Mouse (Mus musculus) limb, embryonic 10.5 days (tissue): ENCODE measurements around the gene Tmem19. TPM values are rescaled to one million over a fixed set of nuclear protein-coding genes. Genes with fewer than 3 reads are reported as not detected.

ENCODE experiments used
- DNase-seq: peaks from one replicate; pipeline ENCODE4 v3.0.0-alpha.2; 2017; ENCODE audit warnings: low spot score
- H3K27ac ChIP-seq: fragments of 300-500 bp; sonication (generic); 2 replicates; pipeline ENCODE4 v1.5.1; 2016; ENCODE audit warnings: mild to moderate bottlenecking
- H3K27me3 ChIP-seq: fragments of 300-500 bp; sonication (generic); 2 replicates; pipeline ENCODE4 v1.6.1; 2016; ENCODE audit warnings: low read depth, mild to moderate bottlenecking; ENCODE audit not compliant: poor library complexity, severe bottlenecking
- H3K36me3 ChIP-seq: fragments of 300-500 bp; sonication (generic); 2 replicates; pipeline ENCODE4 v1.6.1; 2016; ENCODE audit warnings: mild to moderate bottlenecking, moderate library complexity
- H3K4me1 ChIP-seq: fragments of 300-500 bp; sonication (generic); 2 replicates; pipeline ENCODE4 v1.6.1; 2016
- H3K4me3 ChIP-seq: fragments of 300-500 bp; sonication (generic); 2 replicates; pipeline ENCODE4 v1.5.1; 2016; ENCODE audit warnings: mild to moderate bottlenecking, moderate library complexity
- H3K9me3 ChIP-seq: fragments of 300-500 bp; sonication (generic); replicated peaks from 2 replicates; pipeline ENCODE4 v1.6.1; 2016; ENCODE audit warnings: mild to moderate bottlenecking
- WGBS: fragments of 180-500 bp; shearing (Covaris S2); methylation state at CpG from one replicate; pipeline ENCODE4 v1.1.7; 2016; 5-methylcytosine and 5-hydroxymethylcytosine counted together
- polyA plus RNA-seq: library from polyadenylated mRNA; unstranded; fragments of >200 nt; fragmentation: Nextera tagmentation; extraction: Ambion mirVana; gene quantifications from 2 replicates; pipeline ENCODE4 v1.2.1, GENCODE M21; 2016

Gene Tmem19
- polyA plus RNA-seq, 1 experiment from 2014 or later = 26.2 TPM

DNA sequence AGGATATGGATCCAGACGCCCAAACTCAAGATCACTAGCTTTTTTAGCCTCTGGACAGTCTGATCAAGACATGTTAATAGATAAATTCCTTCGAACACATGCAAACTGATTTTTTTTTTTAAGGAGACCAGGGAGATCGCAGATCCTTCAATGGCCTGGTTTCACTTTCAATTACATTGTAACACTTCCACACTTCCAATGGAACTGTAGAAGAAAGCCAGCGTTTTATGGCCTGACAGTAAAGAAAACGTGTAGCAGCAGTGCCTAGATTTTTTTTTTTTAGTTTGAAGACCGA is 48.1 kb downstream of the Tmem19 start:
- Histone ChIP-seq H3K4me1 (peaks cover 32% of the 10 kb centered on the region), H3K27ac (no peak overlapping the region), H3K36me3 (peaks cover 10% of the 10 kb centered on the region; the same call in 1 of the 2 replicates), H3K9me3 (no peaks in the 10 kb centered on the region), H3K4me3 (peak overlapping the region; percentile 74), H3K27me3 (no peaks in the 10 kb centered on the region)
- DNase-seq = no peak
- 37% methylated on average over 6 of the region's 6 CpGs for WGBS

DNA sequence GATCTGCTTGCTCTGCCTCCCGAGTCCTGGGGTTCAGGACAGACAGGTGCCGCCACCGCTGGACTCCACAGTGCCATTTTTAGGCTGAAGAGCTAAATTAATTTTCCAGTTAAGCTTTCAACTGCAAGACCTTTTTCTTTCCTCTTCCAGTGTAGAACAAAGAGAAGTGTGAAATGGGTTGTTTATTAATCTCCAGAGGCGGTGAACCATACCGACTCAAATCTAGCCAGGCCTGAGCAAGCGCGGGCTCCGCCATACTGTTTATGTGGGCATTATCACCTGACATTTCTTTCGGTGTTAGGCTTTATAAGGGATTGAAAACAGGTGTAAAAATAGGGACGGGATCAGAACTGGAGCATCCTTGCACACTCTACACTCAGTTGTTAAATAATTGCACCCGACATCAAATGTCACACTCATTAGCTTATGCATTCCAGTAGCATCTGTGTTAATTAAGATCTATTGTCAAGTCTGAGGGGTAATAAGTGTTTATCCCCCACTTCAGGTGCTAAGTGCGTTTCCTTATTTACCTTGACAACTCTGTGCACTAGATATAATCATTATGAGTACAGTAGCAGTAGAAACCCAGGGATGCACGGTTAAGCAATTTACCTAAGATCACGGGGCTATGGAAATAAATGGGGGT is 48.5 kb downstream of the Tmem19 start:
- DNase-seq = no peak
- WGBS = 89% methylated on average over 14 of the region's 14 CpGs
- Histone ChIP-seq H3K4me3 (peak overlapping the region; percentile 74), H3K27ac (no peak overlapping the region), H3K4me1 (peaks cover 32% of the 10 kb centered on the region), H3K27me3 (no peaks in the 10 kb centered on the region), H3K9me3 (no peaks in the 10 kb centered on the region), H3K36me3 (peaks cover 10% of the 10 kb centered on the region; the same call in 1 of the 2 replicates)

DNA sequence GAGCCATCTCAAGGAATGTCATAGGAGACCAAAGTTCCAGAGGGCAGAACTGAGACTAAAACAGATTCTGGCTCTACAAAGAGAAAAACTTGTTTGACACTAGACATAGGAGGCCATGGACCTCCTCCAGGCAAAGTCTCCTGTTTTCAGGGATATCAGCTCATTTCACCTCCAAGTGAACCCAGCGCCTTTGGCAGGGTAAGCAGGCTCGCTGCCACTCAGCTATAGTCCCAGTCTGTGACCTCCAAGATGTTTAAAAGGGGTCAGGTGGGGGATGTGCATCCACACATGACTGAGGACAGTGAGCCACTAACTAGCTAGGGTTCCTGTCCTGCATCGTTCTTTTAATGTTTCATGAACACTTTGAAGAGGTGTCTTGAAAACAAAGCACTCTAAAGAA is 49.6 kb downstream of the Tmem19 start:
- 77% methylated on average over 3 of the region's 3 CpGs for WGBS
- Histone ChIP-seq H3K27me3 (no peaks in the 10 kb centered on the region), H3K27ac (no peak overlapping the region), H3K4me3 (no peak overlapping the region), H3K36me3 (peaks cover 10% of the 10 kb centered on the region; the same call in 1 of the 2 replicates), H3K9me3 (no peaks in the 10 kb centered on the region), H3K4me1 (peaks cover 32% of the 10 kb centered on the region)
- no peak for DNase-seq

DNA sequence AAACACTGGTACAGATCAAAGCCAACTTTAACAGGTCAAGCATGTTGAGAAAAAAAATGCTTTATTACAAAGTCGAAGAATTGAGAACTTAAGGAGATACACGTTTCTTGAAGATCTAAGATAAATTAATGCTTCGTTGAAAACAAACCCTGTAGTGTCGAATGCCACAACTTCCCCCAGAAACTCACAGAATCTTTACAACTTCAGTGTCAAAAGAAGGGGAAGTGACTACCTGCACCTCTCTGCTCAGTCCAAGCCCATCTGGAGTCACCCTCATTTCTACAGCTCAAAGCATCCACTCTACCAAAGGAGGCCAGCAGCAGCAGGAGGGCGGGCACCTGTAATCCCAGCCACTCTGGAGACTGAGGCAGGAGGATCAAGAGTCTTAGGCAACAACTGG is 50.1 kb downstream of the Tmem19 start:
- Histone ChIP-seq H3K4me1 (peaks cover 32% of the 10 kb centered on the region), H3K9me3 (no peaks in the 10 kb centered on the region), H3K36me3 (peaks cover 10% of the 10 kb centered on the region; the same call in 1 of the 2 replicates), H3K4me3 (no peak overlapping the region), H3K27ac (no peak overlapping the region), H3K27me3 (no peaks in the 10 kb centered on the region)
- no peak for DNase-seq
- WGBS = 91% methylated on average over 5 of the region's 5 CpGs

DNA sequence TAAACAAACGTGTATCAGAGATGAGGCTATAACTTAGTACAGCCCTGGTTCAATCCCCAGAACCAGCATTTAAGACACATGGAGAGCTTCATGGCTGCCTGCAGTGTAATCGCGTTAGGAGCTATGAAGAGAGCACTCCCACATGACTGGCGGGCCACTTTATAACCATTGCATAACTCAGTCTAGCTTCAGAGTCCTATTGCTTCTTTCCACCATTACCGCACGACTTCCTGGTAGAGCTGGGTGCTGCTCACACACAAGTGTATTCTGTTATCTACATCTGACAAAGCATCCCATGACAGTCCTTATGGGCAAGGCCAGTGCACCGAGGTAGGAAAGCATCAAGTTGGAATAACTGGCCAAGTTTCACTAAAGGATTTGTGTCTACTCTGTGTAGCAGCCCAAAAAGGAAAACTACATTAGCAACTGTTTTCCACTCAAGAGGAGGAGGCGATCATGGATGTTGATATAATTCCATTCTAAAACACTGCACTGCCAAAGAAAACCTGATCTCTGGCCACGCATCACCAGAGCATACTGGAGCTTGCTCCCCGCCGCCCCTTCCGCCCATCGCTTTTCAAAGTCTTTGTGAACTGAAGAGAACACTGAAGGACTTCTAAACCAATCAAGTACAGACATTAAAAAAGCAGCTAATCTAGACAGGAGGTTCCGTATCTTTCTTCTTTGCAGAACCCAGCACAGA is 50.9 kb downstream of the Tmem19 start:
- H3K27ac ChIP-seq = no peak overlapping the region

DNA sequence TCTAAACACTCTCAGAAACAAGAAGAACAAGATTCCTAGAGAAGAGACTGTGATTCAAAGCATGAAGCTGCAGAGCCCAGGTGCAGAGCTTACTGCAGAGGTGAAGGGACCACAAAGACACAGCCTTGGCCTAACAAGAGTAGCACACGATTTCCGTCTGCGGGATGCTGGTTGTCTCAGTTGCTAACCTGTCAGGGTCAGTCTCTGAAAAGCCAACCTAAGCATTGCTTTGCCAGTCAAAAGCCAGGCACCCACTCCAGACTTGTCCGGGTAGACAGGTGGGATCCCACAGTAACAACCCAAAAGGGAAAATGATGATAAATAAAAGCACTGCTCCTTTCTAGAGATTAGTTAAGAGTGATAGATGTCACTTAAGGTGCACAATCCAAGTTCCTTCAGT is 53.1 kb downstream of the Tmem19 start:
- 93% methylated on average over 4 of the region's 4 CpGs for WGBS
- H3K4me1 ChIP-seq = peaks cover 23% of the 10 kb centered on the region
- no peak for DNase-seq

More for the DNA sequence above, 50.9 kb downstream of the Tmem19 start:
- Histone ChIP-seq H3K36me3 (peaks cover 10% of the 10 kb centered on the region; the same call in 1 of the 2 replicates), H3K4me3 (no peak overlapping the region), H3K4me1 (peaks cover 31% of the 10 kb centered on the region), H3K27me3 (no peaks in the 10 kb centered on the region), H3K9me3 (no peaks in the 10 kb centered on the region)
- no peak for DNase-seq
- 94% methylated on average over 14 of the region's 14 CpGs for WGBS

DNA sequence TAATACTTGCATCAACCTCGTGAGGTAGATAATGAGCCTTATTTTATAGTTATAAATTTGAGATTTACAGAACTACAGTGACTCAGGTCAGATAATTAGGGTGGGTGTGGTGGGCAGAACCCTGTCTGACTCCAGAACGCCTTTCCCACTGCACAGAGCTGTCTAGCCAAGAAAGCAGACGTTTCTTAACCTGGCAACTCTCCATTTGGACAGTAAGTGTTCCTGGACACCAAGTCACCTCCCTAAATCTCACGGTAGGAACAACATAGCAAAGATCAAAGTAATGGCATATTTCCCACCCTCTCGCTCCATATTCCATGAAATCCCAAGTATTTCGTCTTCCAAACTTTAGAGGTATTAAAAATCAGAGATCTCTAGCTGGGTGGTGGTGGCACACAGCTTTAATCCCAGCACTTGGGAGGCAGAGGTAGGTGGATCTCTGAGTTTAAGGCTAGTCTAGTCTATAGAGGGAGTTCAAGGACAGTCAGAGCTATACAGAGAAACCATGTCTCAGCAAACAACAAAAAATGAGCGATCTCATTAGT is 54.9 kb downstream of the Tmem19 start:
- Histone ChIP-seq H3K4me3 (no peak overlapping the region), H3K27me3 (no peaks in the 10 kb centered on the region), H3K27ac (no peak overlapping the region), H3K36me3 (peaks cover 25% of the 10 kb centered on the region), H3K4me1 (peaks cover 5% of the 10 kb centered on the region), H3K9me3 (no peaks in the 10 kb centered on the region)
- DNase-seq = peak; percentile 8
- 93% methylated on average over 7 of the region's 7 CpGs for WGBS

More for the DNA sequence above, 53.1 kb downstream of the Tmem19 start:
- H3K27ac ChIP-seq = no peak overlapping the region
- peaks cover 12% of the 10 kb centered on the region for H3K36me3 ChIP-seq
- no peaks in the 10 kb centered on the region for H3K9me3 ChIP-seq
- no peaks in the 10 kb centered on the region for H3K27me3 ChIP-seq
- H3K4me3 ChIP-seq = no peak overlapping the region

DNA sequence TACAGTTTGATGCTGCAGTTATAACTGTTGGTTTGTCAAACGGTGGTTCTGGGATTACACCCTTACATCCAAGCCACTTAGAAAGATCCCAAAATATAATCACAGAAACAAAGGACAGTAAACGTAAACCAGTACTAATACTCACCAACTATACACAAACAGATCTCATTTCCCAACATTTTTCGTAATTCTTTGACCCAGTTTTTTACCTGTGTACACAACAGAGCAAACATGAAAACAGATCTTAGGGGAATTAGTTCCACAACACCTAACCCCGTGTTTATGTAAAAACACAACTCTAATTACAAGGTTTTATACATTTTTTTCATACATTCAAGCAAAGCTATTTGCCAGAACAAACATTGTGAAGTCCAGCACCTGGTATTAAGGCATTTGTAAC is 63.6 kb downstream of the Tmem19 start:
- Histone ChIP-seq H3K4me1 (no peaks in the 10 kb centered on the region), H3K4me3 (no peak overlapping the region), H3K27ac (no peak overlapping the region), H3K27me3 (no peaks in the 10 kb centered on the region), H3K9me3 (no peaks in the 10 kb centered on the region), H3K36me3 (peaks cover 68% of the 10 kb centered on the region)
- no peak for DNase-seq
- WGBS = 92% methylated on average over 4 of the region's 4 CpGs

DNA sequence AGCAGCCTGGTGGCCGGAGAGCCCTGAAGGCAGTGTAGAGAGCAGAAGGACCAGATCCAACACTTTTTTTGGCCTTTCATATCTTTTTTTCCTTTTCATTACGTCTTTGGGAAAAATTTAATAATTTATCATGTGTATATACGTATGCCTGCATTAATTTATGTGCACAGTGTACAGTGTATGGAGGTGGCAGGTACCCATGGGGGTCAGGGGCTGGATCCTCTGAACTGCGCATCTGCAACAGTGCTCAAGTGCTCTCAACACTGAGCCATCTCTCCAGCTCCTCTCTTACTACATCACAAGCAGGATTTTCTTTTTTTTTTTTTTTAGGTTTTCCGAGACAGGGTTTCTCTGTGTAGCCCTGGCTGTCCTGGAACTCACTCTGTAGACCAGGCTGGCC is 64.7 kb downstream of the Tmem19 start:
- Histone ChIP-seq H3K4me3 (no peak overlapping the region), H3K9me3 (no peaks in the 10 kb centered on the region), H3K36me3 (peaks cover 72% of the 10 kb centered on the region), H3K27me3 (no peaks in the 10 kb centered on the region), H3K27ac (no peak overlapping the region), H3K4me1 (no peaks in the 10 kb centered on the region)
- no peak for DNase-seq
- 87% methylated on average over 5 of the region's 5 CpGs for WGBS

DNA sequence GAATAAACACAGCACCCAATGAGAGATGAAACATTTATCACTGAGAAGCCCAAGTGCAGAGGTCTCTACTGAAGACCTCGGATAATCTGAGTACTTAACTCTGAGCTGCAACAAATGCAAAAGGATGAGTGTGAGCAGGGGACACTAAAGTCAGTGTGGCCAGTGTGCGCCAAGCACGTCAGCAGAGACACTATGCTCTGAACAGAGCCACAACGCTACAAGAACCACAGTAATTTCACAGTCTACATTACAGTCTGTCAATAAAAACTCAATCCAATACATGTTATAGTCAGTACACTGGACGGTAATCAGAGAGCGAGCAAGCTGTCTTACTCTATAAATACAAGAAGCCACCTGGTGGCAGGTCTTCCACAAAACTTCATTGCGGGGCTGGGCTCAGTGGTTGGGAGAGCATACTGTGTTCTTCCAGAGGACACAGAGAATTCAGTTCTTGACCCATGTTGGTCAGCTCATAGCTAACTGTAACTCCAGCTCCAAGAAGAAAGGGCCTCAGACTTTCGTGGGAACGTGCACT is 65.8 kb downstream of the Tmem19 start:
- WGBS = 92% methylated on average over 9 of the region's 9 CpGs
- DNase-seq = peak; percentile 26
- Histone ChIP-seq H3K9me3 (no peaks in the 10 kb centered on the region), H3K4me1 (no peaks in the 10 kb centered on the region), H3K4me3 (no peak overlapping the region), H3K36me3 (peaks cover 79% of the 10 kb centered on the region), H3K27me3 (no peaks in the 10 kb centered on the region), H3K27ac (no peak overlapping the region)

DNA sequence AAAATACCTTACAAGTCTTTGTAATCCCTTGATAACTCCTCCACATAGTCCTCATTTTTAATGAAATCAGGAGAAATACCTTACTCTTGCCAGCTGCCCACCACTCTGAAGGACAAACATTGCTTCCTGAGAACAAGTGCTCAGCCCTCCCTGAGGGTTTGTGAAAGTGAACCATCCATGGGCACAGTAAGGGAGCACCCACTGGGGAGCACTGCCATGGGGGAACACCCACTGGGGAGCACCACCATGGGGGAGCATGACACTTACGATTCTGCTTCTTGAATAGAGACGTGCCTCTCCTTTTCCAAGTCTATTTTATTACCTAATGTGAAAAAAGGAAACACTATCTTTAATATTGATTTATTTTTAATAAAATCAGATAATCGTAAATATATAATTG is 67.1 kb downstream of the Tmem19 start:
- H3K36me3 ChIP-seq = peaks cover 76% of the 10 kb centered on the region
- no peak overlapping the region for H3K27ac ChIP-seq
- DNase-seq = peak; percentile 25
- H3K4me3 ChIP-seq = no peak overlapping the region
- WGBS = 97% methylated on average over 3 of the region's 3 CpGs
- H3K4me1 ChIP-seq = no peaks in the 10 kb centered on the region
- no peaks in the 10 kb centered on the region for H3K27me3 ChIP-seq
- no peaks in the 10 kb centered on the region for H3K9me3 ChIP-seq

DNA sequence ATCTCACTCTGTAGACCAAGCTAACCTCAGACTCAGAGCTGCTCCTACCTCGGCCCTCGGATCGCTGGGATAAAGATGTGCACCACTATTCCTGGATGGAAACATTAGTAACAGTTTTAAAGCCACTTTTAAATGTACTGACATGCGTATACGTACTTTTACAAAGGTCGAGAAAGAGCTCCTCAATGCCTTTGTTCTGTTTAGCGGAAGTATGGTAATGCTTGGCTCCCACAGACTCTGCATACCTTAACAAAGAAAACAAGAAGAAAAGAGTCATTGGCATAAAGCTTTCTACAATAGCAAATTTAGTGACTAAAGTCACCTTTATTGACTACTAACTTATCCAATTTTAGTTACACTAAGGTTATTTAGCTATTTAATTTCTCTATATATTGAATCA is 67.6 kb downstream of the Tmem19 start:
- no peak overlapping the region for H3K4me3 ChIP-seq
- H3K4me1 ChIP-seq = no peaks in the 10 kb centered on the region
- 95% methylated on average over 7 of the region's 7 CpGs for WGBS
- no peak for DNase-seq
- H3K27ac ChIP-seq = no peak overlapping the region
- H3K9me3 ChIP-seq = no peaks in the 10 kb centered on the region
- H3K27me3 ChIP-seq = no peaks in the 10 kb centered on the region
- peaks cover 76% of the 10 kb centered on the region for H3K36me3 ChIP-seq

DNA sequence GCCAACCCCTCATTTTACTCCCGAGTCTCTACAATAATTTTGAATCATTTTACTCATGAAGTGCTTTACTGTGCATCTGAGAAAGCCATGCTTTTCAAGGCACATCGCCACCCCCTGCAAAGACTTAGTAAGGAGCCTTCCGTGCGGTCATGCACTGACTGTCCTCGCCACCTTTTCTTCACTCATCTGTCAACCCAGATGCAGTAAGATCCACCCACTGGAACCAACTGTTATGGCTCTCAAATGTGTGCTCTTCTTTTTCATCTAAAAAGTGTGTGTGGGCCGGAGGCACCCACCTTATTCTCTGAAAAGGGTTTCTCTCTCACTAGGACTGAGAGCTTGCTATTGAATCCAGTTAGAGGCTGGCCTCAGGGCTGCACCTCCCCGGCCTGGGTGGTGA is 68.4 kb downstream of the Tmem19 start:
- Histone ChIP-seq H3K27me3 (no peaks in the 10 kb centered on the region), H3K4me3 (no peak overlapping the region), H3K9me3 (no peaks in the 10 kb centered on the region), H3K36me3 (peaks cover 76% of the 10 kb centered on the region), H3K27ac (no peak overlapping the region), H3K4me1 (no peaks in the 10 kb centered on the region)
- 96% methylated on average over 7 of the region's 7 CpGs for whole genome bisulfite sequencing
- peak; percentile 6 for DNase-seq
